Mouse (Mus musculus) liver, postnatal 0 days (tissue): Measurements from ENCODE around the gene Dnttip1.

Source experiments
- CTCF ChIP-seq: sonication (generic); IDR thresholded peaks from 2 replicates; pipeline ENCODE4 v1.5.1; 2016; ENCODE audit warnings: antibody characterized with exemption, low read depth
- EP300 ChIP-seq: IDR thresholded peaks from 2 replicates; pipeline ENCODE4 v1.6.1; 2016; ENCODE audit warnings: antibody characterized with exemption, low read depth, mild to moderate bottlenecking

- TF ChIP-seq CTCF (no peak), EP300 (no peak)
Measured at GRCm38 (mm10) chr2:164787779-164788178, 42.0 kb downstream of the Dnttip1 start.
